Mouse (Mus musculus) brain, embryonic 14.5 days (tissue): ENCODE measurements around the gene Vmn1r35.

Source experiments
- CTCF ChIP-seq: fragments of 200-500 bp; IDR thresholded peaks from 2 replicates; pipeline ENCODE4 v1.5.1; 2012; ENCODE audit warnings: inconsistent platforms, mild to moderate bottlenecking, moderate library complexity, borderline replicate concordance; ENCODE audit not compliant: insufficient read depth, insufficient read length; ENCODE audit errors: extremely low read depth
- POLR2A ChIP-seq: fragments of 200-500 bp; IDR thresholded peaks from 2 replicates; pipeline ENCODE4 v1.6.1; 2012; ENCODE audit warnings: mild to moderate bottlenecking, inconsistent platforms, borderline replicate concordance; ENCODE audit not compliant: poor library complexity, insufficient read depth, insufficient read length, severe bottlenecking; ENCODE audit errors: extremely low read depth

- no peak for TF ChIP-seq CTCF
- TF ChIP-seq POLR2A: no peak
These were observed 41.9 kb downstream of the Vmn1r35 start, which contains the start of gene Vmn1r34 for GRCm38 (mm10) chr6:66643779-66644178.
